Mouse (Mus musculus): Measurements from ENCODE around the gene Zfp423.

DNA sequence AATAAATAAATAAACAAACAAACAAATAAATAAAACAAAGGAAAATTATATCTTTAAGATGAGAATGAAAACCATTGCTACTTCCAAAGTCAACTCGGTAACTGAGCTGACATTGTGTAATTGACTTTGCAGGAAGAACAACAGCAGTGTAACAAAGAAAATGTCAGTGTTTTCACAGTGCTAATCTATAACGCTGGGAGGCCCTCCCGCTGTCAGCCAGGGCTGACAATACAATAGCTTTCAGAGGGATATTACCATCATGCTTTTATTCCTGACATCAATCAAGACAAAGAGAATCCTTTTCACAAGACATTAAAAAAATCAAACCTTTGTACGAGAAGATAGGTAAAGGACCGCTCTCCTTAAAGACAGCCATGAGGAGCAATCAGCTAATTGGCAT lies 5.9 kb downstream of the Zfp423 start:
- TF ChIP-seq CTCF (IDR thresholded peaks at IDR 0.05; ENCODE audit: borderline replicate concordance, insufficient read depth, low read length) (no peak), POLR2A (IDR thresholded peaks at IDR 0.05; ENCODE audit: low read depth, low read length) (no peak)
